In the genomic region with DNA sequence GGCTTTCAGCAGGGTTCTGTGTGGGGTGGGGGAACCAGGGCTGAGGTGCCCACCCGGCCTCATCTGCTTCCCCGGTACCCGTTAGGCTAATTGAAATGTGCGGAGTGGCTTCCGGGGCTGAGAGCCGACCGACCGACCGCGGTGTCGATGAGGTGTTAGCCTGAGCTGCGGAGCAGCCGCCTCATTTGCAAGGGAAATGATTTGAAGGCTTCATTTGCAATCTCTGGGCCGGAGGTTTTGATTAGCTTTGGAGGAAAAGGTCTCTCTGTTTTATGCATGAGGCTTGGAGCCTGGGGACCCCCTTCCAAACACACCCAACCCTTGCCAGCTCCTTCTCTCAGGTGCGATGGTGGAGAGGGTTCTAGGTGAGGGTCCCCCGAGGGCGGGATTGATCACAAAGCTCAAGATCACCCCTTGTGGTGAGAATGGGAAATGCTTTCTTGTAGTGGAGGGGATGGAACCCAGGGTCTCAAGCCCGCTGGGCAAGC, we compare ENCODE assay signal across 8 mouse cellular contexts.
DNase-seq lines count a peak whose midpoint lies in the region; ATAC-seq and TF ChIP-seq lines count a peak whose summit lies in the region.

No protein-coding gene starts in this region.

- peak; percentile 14; the same call in 1 of the 2 replicates for TF ChIP-seq CTCF in spleen, adult 2 months (IDR thresholded peaks at IDR 0.05; ENCODE audit: extremely low read depth, insufficient read depth, insufficient read length, insufficient replicate concordance)

- peaks cover 9% of the 10 kb centered on the region for H3K27me3 ChIP-seq in spleen, adult 2 months (ENCODE audit: control insufficient read depth, insufficient read depth, low read length)
- H3K27me3 ChIP-seq in midbrain, embryonic 15.5 days (replicated peaks), result no peaks in the 10 kb centered on the region

- WGBS in spleen, adult 2 months, result 5% methylated on average over 18 of the region's 18 CpGs
- WGBS in midbrain, embryonic 15.5 days, result 2% methylated on average over 18 of the region's 18 CpGs

- H3K27ac ChIP-seq in spleen, adult 2 months (ENCODE audit: insufficient read depth, low read length), result no peak overlapping the region
- H3K27ac ChIP-seq in midbrain, embryonic 15.5 days, result peak overlapping the region; percentile 22

- no peak overlapping the region for H3K9ac ChIP-seq in midbrain, embryonic 15.5 days

- H3K9me3 ChIP-seq in midbrain, embryonic 15.5 days, result no peaks in the 10 kb centered on the region

- no peak for TF ChIP-seq POLR2A in spleen, adult 2 months (IDR thresholded peaks at IDR 0.05; ENCODE audit: low read depth, low read length)

- H3K4me2 ChIP-seq in midbrain, embryonic 15.5 days, result peak overlapping the region; percentile 38

- ATAC-seq in midbrain, embryonic 15.5 days (replicated peaks), result peak; percentile 44; the same call in 1 of the 2 replicates

- H3K4me3 ChIP-seq in spleen, adult 2 months (ENCODE audit: extremely low read depth, insufficient read depth, insufficient read length), result 0 out of 2 replicates have a peak overlapping the region, but pooled peaks have one; percentile 19
- peak overlapping the region; percentile 7; the same call in 1 of the 2 replicates for H3K4me3 ChIP-seq in midbrain, embryonic 15.5 days

- no peaks in the 10 kb centered on the region for H3K36me3 ChIP-seq in spleen, adult 2 months (ENCODE audit: control insufficient read depth, insufficient read depth, low read length)
- no peaks in the 10 kb centered on the region for H3K36me3 ChIP-seq in midbrain, embryonic 15.5 days (replicated peaks)

- DNase-seq in spleen, adult 2 months (ENCODE audit: low read depth in 1 of 2, low spot score in 2 of 2), result no peak
- DNase-seq in spleen, postnatal 10 days (ENCODE audit: low spot score in 2 of 2), result no peak
- peak; percentile 86 for DNase-seq in embryo, embryonic 10.5 days (ENCODE audit: low spot score)
- peak; percentile 38 for DNase-seq in heart, postnatal 4 days
- DNase-seq in layer of hippocampus, postnatal 25 days (ENCODE audit: extremely low spot score in 1 of 2, low spot score in 1 of 2), result peak; percentile 40 to 50
- DNase-seq in thymus, postnatal 36 days, result peak; percentile 30 to 44
- no peak for DNase-seq in urinary bladder, postnatal 10 days (ENCODE audit: low spot score)

- H3K4me1 ChIP-seq in spleen, adult 2 months (ENCODE audit: control insufficient read depth, insufficient read depth, insufficient read length), result no peaks in the 10 kb centered on the region
- peaks cover 18% of the 10 kb centered on the region for H3K4me1 ChIP-seq in midbrain, embryonic 15.5 days

Comparison
In these comparisons a context has a peak if more than half of its experiments do, and no peak if none do; other contexts are left out.
1. DNase-seq: peak in embryo, embryonic 10.5 days (single experiment), heart, postnatal 4 days (single experiment), layer of hippocampus, postnatal 25 days (2 of 2) and thymus, postnatal 36 days (2 of 2); none in spleen, adult 2 months (0 of 2), spleen, postnatal 10 days (0 of 2) and urinary bladder, postnatal 10 days (single experiment).